Mouse (Mus musculus) gastrocnemius, postnatal 36 days (tissue): ENCODE measurements at regions not wholly inside any gene's neighbourhood (a gene's known extent, or its start where the extent isn't known, plus 50 kb on each side); places are given as distances from the start of the nearest gene placed in this dataset.

Source experiments
- DNase-seq, 2 experiments: peaks; one replicate each; pipeline ENCODE4 v3.0.0; 2022
- intact Hi-C: fragments of 180-260 bp; cut with DNase I; formaldehyde crosslinking; loops from one replicate; pipeline ENCODE4 v1.15.1; 2025

DNA sequence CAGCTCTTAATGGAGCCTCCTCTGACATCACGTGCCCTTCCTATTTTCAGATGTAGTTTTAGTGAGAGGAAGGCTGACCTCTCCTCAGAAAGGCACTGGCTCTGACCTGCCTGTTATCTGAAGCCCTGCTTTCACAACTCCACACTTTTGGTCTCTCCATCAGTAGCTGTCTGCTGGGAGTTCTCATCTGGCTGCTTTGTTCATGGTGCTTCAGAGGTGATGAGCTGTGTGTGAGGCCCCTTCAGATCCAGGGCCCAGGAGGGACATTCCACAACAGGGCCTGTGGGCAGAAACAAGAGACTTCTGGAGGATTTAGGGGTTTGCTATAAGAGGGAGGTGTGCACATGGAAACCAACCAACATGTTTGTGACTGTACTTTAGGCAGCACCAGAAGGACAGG lies 50.8 kb upstream of the Fhl2 start:
- DNase-seq, result no peak
- intact Hi-C loops, result loop anchor here (5.0 kb wide), 1 partner anchor 75 kb away; no protein-coding TSS in a partner anchor

DNA sequence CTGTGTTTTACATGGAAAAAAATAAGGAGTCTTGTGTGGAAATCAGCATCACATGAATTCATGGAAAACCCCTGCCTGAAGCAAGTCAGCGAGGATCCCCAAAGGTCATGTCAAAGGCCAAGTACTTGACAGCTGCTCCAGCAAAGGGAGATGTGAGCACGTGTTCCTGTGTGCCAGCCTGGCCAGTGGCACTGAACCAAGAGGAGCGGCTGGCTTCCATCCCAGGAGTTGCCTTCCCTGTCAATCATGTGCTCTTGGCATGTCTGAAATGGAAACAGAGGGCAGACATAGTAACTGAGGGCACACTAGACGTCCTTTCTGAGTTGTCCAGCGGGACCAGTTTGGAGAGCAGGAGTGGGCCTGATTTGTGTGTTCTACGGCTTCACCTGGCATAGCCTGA lies 53.5 kb upstream of the Fhl2 start:
- intact Hi-C loops, result no loop called here

DNA sequence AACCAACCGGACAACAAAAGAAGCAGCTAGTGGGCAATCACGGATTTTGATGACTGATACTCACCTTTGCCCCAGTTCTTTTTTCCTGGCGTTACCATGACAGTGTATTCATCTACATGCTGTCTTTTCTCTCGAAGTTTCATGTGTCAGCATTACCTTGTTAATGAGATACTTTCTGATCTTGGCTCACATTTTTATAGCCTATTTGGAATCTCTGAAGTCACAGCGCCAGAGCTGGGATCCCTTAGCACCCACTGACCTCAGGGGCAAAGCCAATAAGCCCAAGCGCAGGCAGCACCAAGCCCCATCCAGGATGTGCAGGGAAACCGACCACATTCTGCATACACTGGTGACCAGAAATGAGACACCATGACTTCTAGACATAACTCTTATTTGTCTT lies 54.6 kb upstream of the Fhl2 start:
- intact Hi-C loops, result no loop called here
- no peak for DNase-seq

More for the DNA sequence above, 53.5 kb upstream of the Fhl2 start:
- peak; percentile 74 to 79 for DNase-seq

DNA sequence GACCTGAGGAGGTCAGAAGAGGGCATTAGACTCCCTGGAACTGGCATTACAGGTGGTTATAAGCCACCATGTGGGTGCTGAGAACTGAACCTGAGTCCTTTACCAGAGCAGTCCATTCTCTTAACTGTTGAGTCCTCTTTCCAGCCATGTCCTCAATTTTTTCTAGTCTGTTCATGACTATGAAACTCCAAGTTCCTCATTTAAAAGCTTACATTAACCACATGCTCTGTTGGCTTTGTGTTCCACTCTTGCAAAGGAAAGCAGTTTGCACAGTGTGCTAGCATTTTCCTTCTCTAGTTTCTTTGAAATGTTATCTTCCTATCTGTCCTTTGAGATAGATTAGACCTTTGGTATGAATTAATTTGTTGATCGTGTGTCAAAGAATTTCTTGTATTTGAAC lies 57.3 kb upstream of the Fhl2 start:
- intact Hi-C loops, result no loop called here
- no peak for DNase-seq

DNA sequence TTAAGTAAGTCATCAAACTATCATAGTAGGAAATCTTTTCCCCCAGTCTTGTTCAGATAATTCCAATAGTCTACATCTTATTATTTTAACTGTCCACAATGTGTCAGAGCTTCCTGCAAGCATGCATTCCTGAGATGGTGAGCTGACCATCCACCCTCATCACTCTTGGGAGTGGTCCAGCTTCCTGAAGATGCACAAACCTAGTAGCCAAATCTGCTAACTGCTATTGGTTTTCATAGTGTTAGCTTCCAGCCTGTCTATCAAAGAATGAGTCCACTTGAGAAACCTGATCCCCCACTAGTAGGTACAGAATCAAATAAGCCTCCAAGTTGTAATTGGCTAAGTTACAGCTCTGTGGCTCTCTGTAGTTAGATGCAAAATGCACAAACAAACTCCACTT lies 59.3 kb upstream of the Fhl2 start:
- DNase-seq, result peak in 1 of 2 experiments; percentile 4
- intact Hi-C loops, result loop anchor here (2.0 kb wide), 1 partner anchor 45 kb away; no protein-coding TSS in a partner anchor

DNA sequence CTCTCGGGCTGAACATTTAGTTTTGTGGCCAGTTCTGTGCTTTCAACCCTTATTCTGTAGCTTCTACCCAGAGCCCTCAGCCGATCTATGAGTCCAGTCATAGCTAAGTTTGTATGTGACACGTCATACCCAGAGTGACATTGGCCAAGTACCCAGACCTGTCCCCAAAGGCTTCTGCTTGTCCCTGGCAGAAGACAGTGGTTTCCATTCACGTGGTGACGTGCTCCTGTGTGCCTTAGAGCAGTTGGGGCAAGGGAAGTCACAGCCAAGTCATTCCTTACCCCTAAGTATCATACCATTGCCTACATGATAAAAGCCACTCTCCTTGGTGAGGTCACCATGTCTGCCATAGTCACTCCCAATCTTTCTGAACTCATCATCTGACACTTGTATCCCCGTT lies 61.1 kb upstream of the Fhl2 start:
- intact Hi-C loops, result loop anchor here (2.0 kb wide), 1 partner anchor 47 kb away; no protein-coding TSS in a partner anchor
- DNase-seq, result peak in 1 of 2 experiments; percentile 27

DNA sequence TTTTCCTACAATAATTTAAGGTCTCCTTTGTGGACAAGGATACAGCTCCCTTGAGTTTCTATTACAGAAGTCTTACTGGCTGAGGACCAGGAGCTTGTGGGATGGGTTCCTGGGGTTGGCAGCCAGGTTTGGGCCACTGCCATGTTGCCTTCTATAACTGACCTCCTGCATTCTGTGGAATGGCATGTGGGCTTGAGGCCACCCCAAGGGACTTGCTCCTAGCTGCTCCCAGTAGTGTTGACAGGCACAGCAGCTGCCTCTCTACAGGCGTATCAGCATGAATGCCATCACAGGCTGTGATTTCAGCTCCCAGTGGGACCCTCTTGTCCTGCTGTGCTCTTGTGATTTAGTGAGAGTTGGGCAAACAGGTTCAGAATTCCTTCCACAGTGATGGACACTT lies 63.1 kb upstream of the Fhl2 start:
- intact Hi-C loops, result no loop called here

DNA sequence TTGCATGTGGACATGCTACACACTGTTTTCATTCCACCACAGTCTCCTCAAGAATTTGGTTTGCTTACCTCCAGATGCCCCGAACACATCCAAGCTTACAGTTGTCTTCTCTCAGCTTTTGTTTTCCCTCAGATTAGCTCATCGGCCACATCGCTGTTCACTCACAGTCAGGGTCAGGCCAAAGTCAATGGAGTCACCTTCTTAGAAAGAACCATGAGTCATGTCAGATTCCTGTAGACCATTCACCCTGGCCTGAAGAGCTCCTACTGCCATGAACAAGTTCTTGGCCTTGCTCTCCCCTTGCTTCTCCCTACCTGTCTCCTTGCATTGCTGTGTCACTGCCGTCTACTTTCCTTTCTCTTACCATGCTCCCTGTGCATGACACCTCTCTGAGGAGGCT lies 63.7 kb upstream of the Fhl2 start:
- intact Hi-C loops, result no loop called here
- no peak for DNase-seq

More for the DNA sequence above, 63.1 kb upstream of the Fhl2 start:
- DNase-seq, result peak; percentile 56 to 71

DNA sequence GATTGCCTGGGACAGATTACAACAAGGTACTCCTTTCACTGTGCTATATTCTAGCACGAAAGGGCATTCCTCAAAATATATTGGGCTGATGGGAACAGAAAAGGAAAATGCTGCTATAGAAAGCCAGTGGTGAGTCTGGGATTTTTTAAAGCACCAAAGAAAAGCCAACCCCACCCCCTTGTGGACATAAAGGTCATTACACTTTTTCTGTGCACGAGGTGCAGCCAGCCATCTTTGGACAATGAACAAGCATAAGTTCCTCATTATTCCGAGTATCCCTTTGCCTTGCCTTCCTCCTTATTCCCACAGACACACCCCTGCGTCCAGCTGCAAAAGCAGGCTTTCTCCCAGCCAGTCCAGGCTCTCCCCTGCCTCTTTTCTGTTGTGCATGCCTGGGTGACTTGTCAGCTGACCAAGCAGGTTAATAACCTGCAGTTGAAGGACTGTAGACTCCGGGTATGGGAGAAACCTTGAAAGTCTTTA lies 67.7 kb upstream of the Fhl2 start:
- intact Hi-C loops, result loop anchor here (1.0 kb wide), 1 partner anchor 125 kb away; no protein-coding TSS in a partner anchor
- DNase-seq, result peak; percentile 26 to 57

DNA sequence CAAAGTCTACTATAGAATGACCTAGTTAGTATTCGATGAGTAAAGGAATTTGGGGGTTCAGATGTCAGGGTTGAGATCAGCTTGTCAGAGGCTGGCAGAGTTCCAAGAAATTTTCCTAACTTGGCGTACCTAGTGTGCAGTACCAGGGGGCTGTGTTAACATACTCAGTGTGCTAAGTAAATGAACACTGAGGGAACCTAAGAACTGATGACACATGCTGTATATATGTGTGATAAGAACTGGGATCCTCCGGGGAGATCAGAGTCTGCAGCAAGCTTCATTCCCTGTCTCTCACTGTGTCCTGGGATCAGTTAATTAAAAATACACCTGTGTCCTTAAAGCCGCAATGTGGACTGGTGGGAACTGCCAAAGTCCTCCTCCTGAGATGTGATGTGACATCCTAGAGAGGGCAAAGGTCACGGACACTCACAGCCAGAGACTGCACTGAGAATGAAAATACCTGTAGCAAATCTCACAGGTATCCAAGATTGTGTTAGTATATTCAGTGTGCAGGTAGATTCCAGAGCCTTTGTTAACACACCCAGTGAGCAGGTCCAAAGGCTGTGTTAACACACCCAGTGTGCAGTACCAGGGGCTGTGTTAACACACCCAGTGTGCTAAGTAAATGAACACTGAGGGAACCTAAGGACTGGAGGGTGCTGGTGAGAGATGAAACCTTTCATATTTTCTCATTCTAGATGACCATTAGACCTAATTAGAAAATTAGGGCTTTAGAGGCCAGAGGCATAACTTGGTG lies 69.1 kb upstream of the Fhl2 start:
- intact Hi-C loops, result no loop called here
- no peak for DNase-seq

DNA sequence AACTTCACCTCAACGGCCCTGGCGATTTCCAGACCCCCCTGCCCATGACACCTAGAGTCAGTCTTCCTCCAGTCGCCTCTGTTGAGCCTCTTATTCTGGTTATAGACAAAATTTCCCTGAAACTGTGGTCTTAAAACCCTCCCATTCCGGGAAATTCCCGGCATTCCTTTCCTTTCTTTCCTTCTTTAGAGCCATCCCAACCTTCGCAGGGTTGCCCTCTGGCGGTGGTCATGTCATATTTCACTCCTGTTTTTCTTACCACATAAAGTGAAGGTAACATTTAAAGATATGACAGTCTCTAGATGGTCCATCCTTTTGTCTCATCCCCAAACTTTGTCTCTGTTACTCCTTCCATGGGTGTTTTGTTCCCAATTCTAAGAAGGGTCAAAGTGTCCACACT lies 72.9 kb upstream of the Fhl2 start:
- no peak for DNase-seq
- intact Hi-C loops, result no loop called here

DNA sequence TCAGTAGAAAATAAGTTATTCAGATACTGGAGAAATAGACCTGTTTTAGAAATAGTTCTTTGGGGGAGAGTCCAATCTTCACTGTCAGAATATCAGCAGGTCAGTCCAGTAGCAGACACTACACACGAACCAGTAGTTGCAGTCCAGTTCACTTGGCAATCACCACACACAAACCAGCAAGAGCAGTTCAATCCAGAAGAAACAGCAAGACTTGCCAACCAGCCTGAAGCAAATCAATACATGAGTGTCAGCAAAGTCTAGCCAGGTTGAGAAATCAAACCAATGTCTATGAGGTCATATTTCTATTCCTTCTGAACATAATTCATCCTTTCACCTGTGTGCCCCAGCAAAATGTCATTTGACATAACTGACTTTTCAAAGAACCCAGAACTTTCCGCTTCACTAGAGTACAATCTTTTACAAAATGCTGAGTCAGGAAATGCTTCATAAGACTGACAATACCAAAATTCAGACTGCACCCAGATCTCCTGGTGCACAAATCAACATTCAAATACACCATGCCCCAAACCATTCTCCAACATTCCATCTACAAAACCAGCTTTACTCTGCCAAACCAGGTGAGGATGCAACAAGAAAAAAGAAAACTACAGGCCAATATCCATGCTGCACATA lies 76.6 kb upstream of the Fhl2 start:
- intact Hi-C loops, result no loop called here
- no peak for DNase-seq

DNA sequence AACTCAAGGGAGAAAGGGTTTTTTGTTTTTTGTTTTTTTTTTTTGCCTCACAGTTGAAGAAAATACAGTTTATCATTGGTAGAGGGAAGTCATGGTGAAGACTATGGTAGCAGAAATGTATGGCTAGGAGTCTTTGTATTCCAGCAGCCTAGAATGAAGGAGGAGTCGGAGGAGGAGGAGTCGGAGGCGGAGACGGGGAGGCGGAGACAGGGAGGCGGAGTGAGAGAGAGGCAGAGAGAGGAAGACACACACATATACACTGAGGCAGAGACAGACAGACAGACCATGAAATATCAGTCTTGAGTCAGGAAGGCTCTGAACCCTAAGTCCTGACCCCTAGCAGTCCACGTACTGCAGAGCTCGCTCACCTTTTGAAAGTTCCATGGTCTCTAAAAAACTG lies 95.0 kb upstream of the Fhl2 start:
- intact Hi-C loops, result no loop called here
- DNase-seq, result no peak

DNA sequence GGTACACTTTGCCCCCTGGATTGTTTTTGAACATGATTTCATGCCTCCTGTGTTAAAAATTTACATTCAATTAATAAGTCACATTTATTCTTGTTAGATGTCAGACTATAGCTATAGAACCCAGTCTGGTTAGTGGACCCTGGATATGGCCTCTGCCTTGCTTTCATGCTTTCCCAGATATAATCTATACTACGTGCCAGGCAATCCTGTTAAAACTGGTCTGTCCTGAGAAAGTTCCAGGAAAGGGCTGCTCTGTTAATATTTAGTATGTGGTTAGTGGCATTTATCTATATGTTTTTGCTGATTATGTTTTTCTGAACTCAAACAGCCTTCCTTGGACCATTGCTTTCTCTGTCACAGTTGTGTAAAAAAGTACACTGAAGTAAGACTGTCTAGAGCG lies 95.8 kb upstream of the Fhl2 start:
- intact Hi-C loops, result no loop called here
- no peak for DNase-seq

DNA sequence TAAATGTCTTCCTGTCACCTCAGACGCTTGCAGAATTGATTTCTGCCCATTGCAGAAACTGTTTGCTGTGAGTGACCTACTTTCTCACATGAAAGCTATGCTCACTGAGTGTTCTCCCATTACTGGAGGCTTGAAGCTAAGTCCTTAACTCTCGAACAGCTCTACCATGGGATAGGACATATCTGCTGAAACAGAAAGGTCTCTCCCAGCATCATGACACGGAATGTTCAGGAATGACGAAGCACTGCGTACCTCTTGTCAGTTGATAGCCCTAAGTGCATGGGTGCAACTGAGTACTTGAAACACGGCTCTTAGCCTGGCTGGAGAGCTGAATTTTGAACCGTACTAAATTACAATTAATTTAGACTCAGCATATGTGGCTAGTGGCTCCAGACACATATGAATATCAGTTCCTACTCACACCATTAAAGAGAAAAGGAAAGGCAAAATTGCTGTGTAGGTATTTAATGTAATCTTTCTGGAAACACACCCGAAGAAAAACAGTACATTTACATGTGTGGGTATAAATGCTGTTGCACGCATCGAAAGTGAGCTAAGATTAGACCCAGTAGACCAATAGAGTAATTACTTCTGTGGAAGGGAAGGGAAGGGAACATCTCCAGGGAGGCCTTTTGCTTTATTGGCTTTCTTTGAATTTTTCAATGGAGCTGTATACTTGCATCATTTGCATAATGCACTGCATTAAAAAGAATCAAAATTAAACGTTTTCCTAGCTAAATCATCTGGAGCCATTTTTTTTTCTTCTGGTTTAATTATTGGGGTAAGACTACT lies 97.6 kb upstream of the Fhl2 start:
- DNase-seq, result no peak
- intact Hi-C loops, result loop anchor here (5.0 kb wide), 1 partner anchor 123 kb away; no protein-coding TSS in a partner anchor

DNA sequence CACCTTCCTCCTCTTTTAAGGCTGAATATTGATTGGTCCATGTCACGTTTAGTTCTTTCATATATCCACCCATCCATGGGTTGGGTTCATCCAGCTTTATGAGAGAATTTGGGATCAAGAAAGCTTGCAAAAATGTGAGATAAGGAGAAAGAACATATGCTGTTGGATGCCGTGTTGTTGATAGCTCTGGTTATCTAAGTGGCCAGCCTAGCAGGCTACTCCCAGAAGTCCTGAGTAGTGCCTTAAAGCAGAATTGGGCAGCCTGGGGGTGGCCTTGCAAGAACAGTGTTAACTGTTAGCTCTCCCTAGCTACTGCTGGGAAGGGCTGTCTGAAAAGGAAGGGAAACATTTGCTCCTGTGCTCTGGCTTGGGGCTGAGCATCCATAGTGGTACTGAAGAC lies 100.8 kb upstream of the Fhl2 start:
- DNase-seq, result no peak
- intact Hi-C loops, result loop anchor here (5.0 kb wide), 1 partner anchor 120 kb away; no protein-coding TSS in a partner anchor

DNA sequence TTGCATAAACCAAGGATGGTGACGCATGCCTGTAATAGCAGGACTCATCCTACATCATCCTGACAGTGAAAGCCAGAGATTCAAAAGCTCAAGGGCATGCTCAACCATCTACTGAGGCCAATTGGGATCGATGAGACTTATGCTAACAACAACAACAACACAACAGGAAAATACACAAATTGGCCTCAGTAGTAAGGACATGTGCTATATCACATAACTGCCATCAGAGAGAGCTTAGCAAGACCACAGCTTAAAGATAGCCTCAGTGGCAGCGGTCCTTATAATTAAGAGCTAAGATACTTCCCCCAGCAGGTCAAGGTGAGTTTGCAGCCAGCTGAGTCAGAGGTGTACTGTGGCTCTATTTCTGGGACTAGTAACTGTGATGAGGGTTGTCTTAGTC lies 102.0 kb upstream of the Fhl2 start:
- intact Hi-C loops, result loop anchor here (1.0 to 5.0 kb wide), 2 partner anchors 119 to 338 kb away; no protein-coding TSS in a partner anchor
- no peak for DNase-seq

DNA sequence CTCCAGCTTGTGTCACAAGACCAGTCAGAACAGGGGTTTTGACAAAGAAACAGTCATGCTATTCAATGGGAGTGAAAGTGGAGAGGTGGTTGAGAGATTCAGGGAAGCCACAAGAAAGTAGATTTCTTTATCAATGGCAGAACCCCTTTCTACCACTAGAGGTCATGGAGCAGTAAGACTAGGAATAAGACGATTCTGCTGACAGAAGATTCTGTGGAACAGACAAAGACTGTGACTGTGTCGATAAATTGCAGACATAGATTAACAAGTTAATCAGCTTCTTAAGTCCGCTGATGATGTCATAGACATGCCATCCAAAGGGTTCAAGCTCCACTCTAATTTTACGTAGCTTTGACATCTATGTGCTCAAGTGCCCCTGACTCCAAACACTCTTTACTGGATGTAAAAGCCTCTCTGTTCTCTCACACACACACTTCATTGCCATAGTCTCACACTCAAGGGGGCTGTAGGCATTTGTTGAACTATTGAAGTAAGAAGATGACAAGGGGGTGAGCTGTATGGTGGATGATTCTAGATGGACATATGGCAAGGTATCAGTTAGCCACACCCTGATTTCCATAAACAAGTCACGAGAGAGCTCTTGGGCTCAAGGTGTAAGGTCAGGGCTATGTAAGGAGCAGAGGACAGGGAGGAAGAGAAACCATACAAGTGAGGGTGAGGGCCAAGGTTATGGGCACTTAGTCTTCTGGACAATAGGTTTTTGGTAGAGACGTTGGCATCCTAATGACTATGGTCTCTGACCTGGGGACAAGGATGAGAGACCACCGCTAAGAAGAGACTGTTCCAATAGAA lies 102.9 kb upstream of the Fhl2 start:
- no peak for DNase-seq
- intact Hi-C loops, result loop anchor here (1.0 to 5.0 kb wide), 4 partner anchors 118 to 438 kb away; no protein-coding TSS in a partner anchor

DNA sequence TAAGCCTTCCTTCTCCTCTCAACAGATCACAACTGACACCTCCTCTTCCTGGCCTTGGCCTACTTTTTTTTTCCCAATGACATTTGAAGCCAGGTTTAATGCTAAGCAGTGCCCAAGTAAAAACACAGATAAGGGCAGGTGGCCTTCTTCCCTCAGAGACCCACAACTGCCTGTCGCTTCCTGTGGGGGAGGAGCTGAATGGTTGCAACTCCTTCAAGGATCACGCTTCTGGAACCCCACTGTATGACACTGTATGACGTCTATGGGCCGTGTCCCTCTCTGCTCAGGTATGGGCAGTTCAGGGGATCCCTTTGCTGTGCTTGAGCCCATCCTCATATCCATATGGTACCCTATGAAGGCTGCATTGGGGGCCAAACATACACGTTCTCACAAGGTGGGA lies 103.9 kb upstream of the Fhl2 start:
- DNase-seq, result no peak
- intact Hi-C loops, result loop anchor here (5.0 kb wide), 2 partner anchors 147 to 437 kb away; no protein-coding TSS in a partner anchor
